Mouse (Mus musculus): ENCODE measurements around the gene Tyw1.

GRCm38 (mm10) chr5:130272344-130272743 is 16.9 kb downstream of the Tyw1 start:
- TF ChIP-seq POLR2A (IDR thresholded peaks at IDR 0.05; ENCODE audit: borderline replicate concordance, extremely low read depth, insufficient read depth, insufficient read length, poor library complexity, severe bottlenecking) = no peak
- peak; percentile 37; the same call in 1 of the 2 replicates for TF ChIP-seq CTCF (IDR thresholded peaks at IDR 0.05; ENCODE audit: borderline replicate concordance, extremely low read depth, insufficient read depth, insufficient read length)
